Mouse (Mus musculus) frontal cortex, adult 2 months (tissue): Measurements from ENCODE around the gene Edc4. TPM values are rescaled to one million over a fixed set of nuclear protein-coding genes. Genes with fewer than 3 reads are reported as not detected.
"Not testable (repeated sequence)": the region's sequence is repeated elsewhere in the genome, so short reads cannot be mapped to it uniquely, and the experiment has no call there.

ENCODE experiments used
- DNase-seq, 2 experiments: peaks; one replicate each; pipeline ENCODE4 v3.0.0; 2022; ENCODE audit warnings: low spot score in 1 of 2; ENCODE audit errors: extremely low spot score in 1 of 2
- polyA plus RNA-seq: library from polyadenylated mRNA; depleted of rRNA; stranded (reverse); fragments of >200 nt; gene quantifications from 2 replicates; pipeline ENCODE4 v1.2.3, GENCODE M21; 2012; rRNA removed

Gene Edc4
- polyA plus RNA-seq = 71.6 and 78.3 TPM in 2 replicates

GRCm38 (mm10) chr8:105880754-105881520 lies at the start of gene Edc4:
Gene Edc4 (plus strand): TSS chr8:105880881.
- peak; percentile 67 to 92 for DNase-seq

- not testable (repeated sequence) for DNase-seq
Observed at GRCm38 (mm10) chr8:105833740-105834139, 46.9 kb upstream of the Edc4 start.

- peak; percentile 38 to 88 for DNase-seq
Observed at GRCm38 (mm10) chr8:105835318-105835717, 45.4 kb upstream of the Edc4 start.

- DNase-seq = no peak
Observed at GRCm38 (mm10) chr8:105836991-105837390, 43.7 kb upstream of the Edc4 start.

- DNase-seq = no peak
Observed at GRCm38 (mm10) chr8:105839209-105839608, 41.5 kb upstream of the Edc4 start.

- DNase-seq = no peak
Observed at GRCm38 (mm10) chr8:105846678-105847077, 34.0 kb upstream of the Edc4 start.

- DNase-seq = no peak
Observed at GRCm38 (mm10) chr8:105850014-105850413, 30.7 kb upstream of the Edc4 start.

GRCm38 (mm10) chr8:105850611-105851010 lies 30.1 kb upstream of the Edc4 start:
- DNase-seq = no peak

- DNase-seq = peak; percentile 84 to 93
Observed at GRCm38 (mm10) chr8:105851651-105852143, 29.0 kb upstream of the Edc4 start.

GRCm38 (mm10) chr8:105852146-105852729 lies 28.4 kb upstream of the Edc4 start:
- no peak for DNase-seq

GRCm38 (mm10) chr8:105853178-105853577 lies 27.5 kb upstream of the Edc4 start, which contains the start of gene Cenpt:
Gene Cenpt (minus strand): TSS chr8:105853278.
- DNase-seq = no peak

GRCm38 (mm10) chr8:105854303-105854702 lies 26.4 kb upstream of the Edc4 start:
- no peak for DNase-seq

GRCm38 (mm10) chr8:105854715-105855216 lies 25.9 kb upstream of the Edc4 start, which contains the start of gene Thap11:
Gene Thap11 (plus strand): TSS chr8:105855132.
- DNase-seq = peak; percentile 78 to 92

GRCm38 (mm10) chr8:105855248-105856167 lies 25.2 kb upstream of the Edc4 start:
- peak in 1 of 2 experiments; percentile 54 for DNase-seq

GRCm38 (mm10) chr8:105856168-105856835 lies 24.4 kb upstream of the Edc4 start:
- DNase-seq = no peak

- no peak for DNase-seq
Observed at GRCm38 (mm10) chr8:105858495-105858894, 22.2 kb upstream of the Edc4 start.

- DNase-seq = no peak
Observed at GRCm38 (mm10) chr8:105859314-105859713, 21.4 kb upstream of the Edc4 start.

- DNase-seq = peak; percentile 95 to 96
Observed at GRCm38 (mm10) chr8:105860143-105860981, 20.3 kb upstream of the Edc4 start, which contains the start of gene Nutf2. Gene Nutf2 (plus strand): TSS chr8:105860580.

- DNase-seq = no peak
Observed at GRCm38 (mm10) chr8:105861951-105862350, 18.7 kb upstream of the Edc4 start.
